Mouse (Mus musculus) limb, embryonic 14.5 days (tissue): ENCODE measurements around the gene Tlr3. TPM values are rescaled to one million over a fixed set of nuclear protein-coding genes. Genes with fewer than 3 reads are reported as not detected.

Experiments
- ATAC-seq: fragments of 200-750 bp; cut with Nextera tagmentation; 2 replicates; pipeline ENCODE4 v1.8.0; 2017; ENCODE audit warnings: low read depth, moderate number of reproducible peaks, moderate TSS enrichment; ENCODE audit not compliant: low FRiP score
- DNase-seq: peaks from one replicate; pipeline ENCODE4 v3.0.0-alpha.2; 2015; ENCODE audit warnings: low spot score
- H3K27ac ChIP-seq: fragments of 300-500 bp; sonication (generic); replicated peaks from 2 replicates; pipeline ENCODE4 v1.5.1; 2014; ENCODE audit warnings: low read depth, mild to moderate bottlenecking, low read length, moderate library complexity, mixed read lengths
- H3K27me3 ChIP-seq: fragments of 300-500 bp; sonication (generic); 2 replicates; pipeline ENCODE4 v1.6.1; 2014; ENCODE audit warnings: low read length, mixed read lengths; ENCODE audit not compliant: control insufficient read depth, insufficient read depth
- H3K36me3 ChIP-seq: fragments of 300-500 bp; sonication (generic); 2 replicates; pipeline ENCODE4 v1.6.1; 2014; ENCODE audit warnings: mild to moderate bottlenecking, low read length, moderate library complexity, mixed read lengths; ENCODE audit not compliant: control insufficient read depth, insufficient read depth
- H3K4me1 ChIP-seq: fragments of 300-500 bp; sonication (generic); 2 replicates; pipeline ENCODE4 v1.6.1; 2014; ENCODE audit warnings: antibody characterized with exemption, low read length, mixed read lengths; ENCODE audit not compliant: control insufficient read depth, insufficient read depth
- H3K4me2 ChIP-seq: fragments of 300-500 bp; sonication (generic); replicated peaks from 2 replicates; pipeline ENCODE4 v1.6.1; 2014; ENCODE audit warnings: low read depth, mild to moderate bottlenecking, low read length, moderate library complexity; ENCODE audit not compliant: severe bottlenecking
- H3K4me3 ChIP-seq: fragments of 300-500 bp; sonication (generic); replicated peaks from 2 replicates; pipeline ENCODE4 v1.5.1; 2014; ENCODE audit warnings: low read length
- H3K9ac ChIP-seq: fragments of 300-500 bp; sonication (generic); 2 replicates; pipeline ENCODE4 v1.6.1; 2014; ENCODE audit warnings: mild to moderate bottlenecking, low read depth, low read length, moderate library complexity; ENCODE audit not compliant: severe bottlenecking
- H3K9me3 ChIP-seq: fragments of 300-500 bp; sonication (generic); 2 replicates; pipeline ENCODE4 v1.6.1; 2016; ENCODE audit warnings: low read length; ENCODE audit not compliant: control insufficient read depth
- POLR2A ChIP-seq: fragments of 200-500 bp; IDR thresholded peaks from 2 replicates; pipeline ENCODE4 v1.8.0; 2012; ENCODE audit warnings: inconsistent platforms, mild to moderate bottlenecking, moderate library complexity, borderline replicate concordance; ENCODE audit not compliant: insufficient read depth, insufficient read length; ENCODE audit errors: extremely low read depth
- WGBS: fragments of 180-500 bp; shearing (Covaris S2); extraction: QIAGEN DNeasy Blood & Tissue Kit; methylation state at CpG from one replicate; pipeline ENCODE4 v1.1.7; 2014; 5-methylcytosine and 5-hydroxymethylcytosine counted together
- polyA plus RNA-seq, 2 experiments: library from polyadenylated mRNA; depleted of rRNA in 1 of 2; stranded (reverse) in 1 of 2; unstranded in 1 of 2; fragments of >200 nt; fragmentation: Nextera tagmentation in 1 of 2; extraction: Ambion mirVana in 1 of 2; gene quantifications; 2 replicates each; pipeline versions ENCODE4 v1.2.1 to v1.2.3; 2012 to 2014

Tlr3 gene
- polyA plus RNA-seq, 2 experiments = 1.4 to 1.5 TPM

GRCm38 (mm10) chr8:45438899-45439535 lies 28.1 kb upstream of the Tlr3 start:
- H3K9me3 ChIP-seq = no peaks in the 10 kb centered on the region
- no peak overlapping the region for H3K27ac ChIP-seq
- no peaks in the 10 kb centered on the region for H3K36me3 ChIP-seq
- no peak overlapping the region for H3K9ac ChIP-seq
- H3K27me3 ChIP-seq = no peaks in the 10 kb centered on the region
- no peak overlapping the region for H3K4me3 ChIP-seq
- no peak overlapping the region for H3K4me2 ChIP-seq
- ATAC-seq = no peak
- 4% methylated on average over 5 of the region's 5 CpGs for WGBS
- DNase-seq = peak; percentile 72
- H3K4me1 ChIP-seq = no peaks in the 10 kb centered on the region
- TF ChIP-seq POLR2A = no peak

GRCm38 (mm10) chr8:45420151-45420550 lies 9.3 kb upstream of the Tlr3 start:
- H3K9me3 ChIP-seq = no peaks in the 10 kb centered on the region
- H3K27me3 ChIP-seq = no peaks in the 10 kb centered on the region
- no peaks in the 10 kb centered on the region for H3K4me1 ChIP-seq
- no peak for ATAC-seq
- no peak overlapping the region for H3K4me3 ChIP-seq
- no peak for DNase-seq
- no peak for TF ChIP-seq POLR2A
- WGBS = 86% methylated on average over 7 of the region's 7 CpGs
- no peak overlapping the region for H3K9ac ChIP-seq
- no peaks in the 10 kb centered on the region for H3K36me3 ChIP-seq
- H3K4me2 ChIP-seq = no peak overlapping the region
- H3K27ac ChIP-seq = no peak overlapping the region

- no peak for TF ChIP-seq POLR2A
- no peak overlapping the region for H3K4me3 ChIP-seq
- 82% methylated on average over 7 of the region's 7 CpGs for WGBS
- no peak for ATAC-seq
- H3K4me1 ChIP-seq = peaks cover 4% of the 10 kb centered on the region; the same call in 1 of the 2 replicates
- H3K27me3 ChIP-seq = no peaks in the 10 kb centered on the region
- no peaks in the 10 kb centered on the region for H3K9me3 ChIP-seq
- DNase-seq = no peak
- H3K9ac ChIP-seq = no peak overlapping the region
- no peak overlapping the region for H3K27ac ChIP-seq
- no peak overlapping the region for H3K4me2 ChIP-seq
- H3K36me3 ChIP-seq = no peaks in the 10 kb centered on the region
Observed at GRCm38 (mm10) chr8:45414965-45415364, 4.1 kb upstream of the Tlr3 start.

GRCm38 (mm10) chr8:45410146-45410880 lies 567 bp downstream of the Tlr3 start:
- TF ChIP-seq POLR2A = no peak
- Histone ChIP-seq H3K9me3 (no peaks in the 10 kb centered on the region), H3K36me3 (no peaks in the 10 kb centered on the region), H3K9ac (peak overlapping the region; percentile 36; the same call in 1 of the 2 replicates), H3K27me3 (no peaks in the 10 kb centered on the region), H3K27ac (peak overlapping the region; percentile 9; the same call in 1 of the 2 replicates), H3K4me3 (peak overlapping the region; percentile 32), H3K4me2 (peak overlapping the region; percentile 52), H3K4me1 (peaks cover 4% of the 10 kb centered on the region; the same call in 1 of the 2 replicates)
- peak; percentile 67 for DNase-seq
- ATAC-seq = peak; percentile 89
- WGBS = 12% methylated on average over 18 of the region's 18 CpGs

GRCm38 (mm10) chr8:45409702-45410101 lies 1.2 kb downstream of the Tlr3 start:
- TF ChIP-seq POLR2A = no peak
- Histone ChIP-seq H3K27ac (no peak overlapping the region), H3K4me1 (peaks cover 4% of the 10 kb centered on the region; the same call in 1 of the 2 replicates), H3K4me2 (peak overlapping the region; percentile 52), H3K4me3 (peak overlapping the region; percentile 32), H3K27me3 (no peaks in the 10 kb centered on the region), H3K36me3 (no peaks in the 10 kb centered on the region), H3K9me3 (no peaks in the 10 kb centered on the region), H3K9ac (peak overlapping the region; percentile 36; the same call in 1 of the 2 replicates)
- no peak for ATAC-seq
- 58% methylated on average over 4 of the region's 4 CpGs for WGBS
- DNase-seq = no peak
